8 mouse cellular contexts compared by ENCODE assay signal in the genomic region with DNA sequence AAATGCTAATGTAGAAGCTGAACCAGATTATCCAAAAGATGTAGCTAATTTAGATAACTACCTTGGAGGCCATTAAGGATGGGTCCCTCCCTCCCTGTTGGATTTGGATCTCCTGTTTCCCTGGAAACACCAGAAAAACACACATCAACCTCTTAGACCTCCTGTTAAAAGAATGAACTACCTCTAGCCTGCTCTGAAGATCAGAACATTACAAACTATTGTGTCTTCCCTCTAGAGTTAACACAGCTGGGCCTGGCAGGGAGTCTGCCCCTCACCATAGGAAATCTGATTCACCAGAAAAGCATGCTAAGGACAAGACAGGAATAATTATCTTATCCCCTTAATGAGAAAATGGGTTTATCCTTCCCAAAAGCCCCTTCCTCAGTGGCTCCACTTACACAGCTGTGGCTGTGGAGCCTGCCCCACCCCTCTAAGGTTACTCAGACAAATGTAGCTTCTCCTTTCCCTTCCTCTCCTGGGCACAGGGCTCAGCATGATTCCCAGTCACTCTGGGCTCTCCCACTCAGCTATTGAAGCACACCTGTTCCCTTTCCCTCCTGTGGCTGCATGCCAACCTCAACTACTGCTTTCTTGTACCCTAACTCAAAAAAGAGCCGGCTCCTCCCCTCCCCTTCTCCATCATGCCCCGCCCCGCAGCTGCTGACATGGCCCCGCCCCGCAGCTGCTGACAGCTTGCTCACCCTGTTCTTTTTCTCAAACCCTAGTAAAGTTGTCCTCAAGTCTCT.
A peak's percentile ranks its signal among the peaks of the same experiment; 100 is the strongest.
DNase-seq lines count a peak whose midpoint lies in the region; ATAC-seq lines count a peak whose summit lies in the region.

No protein-coding gene starts in this region.

- peak; percentile 75 for DNase-seq in heart, adult 11 months
- DNase-seq in heart, adult 18-20 months: no peak
- peak; percentile 12 for DNase-seq in MN1 (ENCODE audit: low spot score)
- DNase-seq in thymus, postnatal 10 days (ENCODE audit: low spot score in 2 of 2): peak; percentile 59 to 74
- DNase-seq in T-cell, adult 2 months (ENCODE audit: low spot score): no peak
- no peak for DNase-seq in frontal cortex, adult 2 months (ENCODE audit: extremely low spot score in 1 of 2, low spot score in 1 of 2)

- 0 out of 2 replicates have a peak, but pooled peaks have one; percentile 12 for ATAC-seq in granulocyte monocyte progenitor cell, adult 5-6 weeks (replicated peaks; ENCODE audit: poor library complexity, severe bottlenecking)
- peak; percentile 50 for ATAC-seq in megakaryocyte progenitor cell, adult 5-6 weeks (replicated peaks; ENCODE audit: poor library complexity)

Comparison
In these comparisons a context has a peak if more than half of its experiments do, and no peak if none do; other contexts are left out.
1. DNase-seq: peak in heart, adult 11 months (single experiment), MN1 (single experiment) and thymus, postnatal 10 days (2 of 2); none in heart, adult 18-20 months (0 of 2), T-cell, adult 2 months (single experiment) and frontal cortex, adult 2 months (0 of 2).